Mouse (Mus musculus) brain, embryonic 14.5 days (tissue): ENCODE results near the gene Abhd2. TPM values are rescaled to one million over a fixed set of nuclear protein-coding genes. Genes with fewer than 3 reads are reported as not detected.

Experiments used
- DNase-seq: peaks from one replicate; pipeline ENCODE4 v3.0.0-alpha.2; 2011; ENCODE audit warnings: low read depth
- CTCF ChIP-seq: fragments of 200-500 bp; IDR thresholded peaks from 2 replicates; pipeline ENCODE4 v1.5.1; 2012; ENCODE audit warnings: inconsistent platforms, mild to moderate bottlenecking, moderate library complexity, borderline replicate concordance; ENCODE audit not compliant: insufficient read depth, insufficient read length; ENCODE audit errors: extremely low read depth
- POLR2A ChIP-seq: fragments of 200-500 bp; IDR thresholded peaks from 2 replicates; pipeline ENCODE4 v1.6.1; 2012; ENCODE audit warnings: mild to moderate bottlenecking, inconsistent platforms, borderline replicate concordance; ENCODE audit not compliant: poor library complexity, insufficient read depth, insufficient read length, severe bottlenecking; ENCODE audit errors: extremely low read depth
- polyA plus RNA-seq: library from polyadenylated mRNA; depleted of rRNA; stranded (reverse); fragments of >200 nt; gene quantifications from 2 replicates; pipeline ENCODE4 v1.2.3, GENCODE M21; 2012

Abhd2 gene
- polyA plus RNA-seq, 1 experiment = 28.7 TPM

DNA sequence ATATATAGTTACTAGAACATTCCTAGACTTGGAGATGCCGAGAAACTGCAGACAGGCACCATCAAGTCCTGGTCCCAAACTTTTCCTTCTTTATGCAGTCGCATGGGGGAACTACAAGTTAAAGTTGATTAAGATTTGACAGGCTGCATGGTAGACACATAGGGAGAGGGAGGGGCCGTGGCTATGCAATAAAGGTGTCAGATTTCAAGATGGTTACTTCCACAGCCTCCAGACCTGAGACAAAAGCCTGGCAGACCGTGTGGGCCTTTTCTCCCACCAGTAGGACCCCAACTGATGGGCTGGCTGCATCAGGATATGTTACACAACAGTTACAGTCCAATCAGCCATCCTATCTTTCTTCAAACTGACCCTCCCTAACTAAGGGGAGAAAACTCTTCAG lies 96.4 kb downstream of the Abhd2 start:
- no peak for TF ChIP-seq CTCF
- no peak for TF ChIP-seq POLR2A
- DNase-seq = no peak

DNA sequence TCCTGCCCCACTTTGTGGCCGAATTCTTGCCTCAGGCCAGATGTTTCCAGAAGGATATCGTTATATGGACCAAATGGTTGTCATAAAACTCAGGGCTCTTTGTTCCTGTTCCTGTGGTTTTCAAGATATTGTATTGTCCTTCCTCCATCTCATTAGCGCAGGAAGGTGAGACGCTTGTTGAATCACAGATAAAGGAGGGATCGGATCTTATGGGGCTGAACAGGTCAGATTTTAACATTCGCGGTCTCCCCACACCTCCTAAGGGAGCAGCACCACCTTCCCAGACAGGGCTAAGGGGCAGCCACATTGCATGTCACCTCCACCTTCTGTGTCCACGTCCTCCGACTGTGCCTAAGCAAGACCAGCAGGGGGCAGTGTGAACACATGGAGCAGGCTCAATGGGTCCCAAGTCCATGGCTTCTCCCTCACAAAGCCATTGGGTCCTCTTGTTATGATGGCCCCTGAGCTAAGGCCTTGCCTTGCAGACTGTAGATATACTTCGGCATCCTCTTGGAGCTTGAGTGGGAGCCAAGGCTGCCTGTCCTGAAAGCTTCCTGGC lies 98.4 kb downstream of the Abhd2 start:
- DNase-seq = peak; percentile 79
- TF ChIP-seq POLR2A (no peak), CTCF (peak; percentile 93)

- no peak for DNase-seq
- TF ChIP-seq CTCF = no peak
- TF ChIP-seq POLR2A = no peak
Measured at GRCm38 (mm10) chr7:79374017-79374416, 101.0 kb downstream of the Abhd2 start.

DNA sequence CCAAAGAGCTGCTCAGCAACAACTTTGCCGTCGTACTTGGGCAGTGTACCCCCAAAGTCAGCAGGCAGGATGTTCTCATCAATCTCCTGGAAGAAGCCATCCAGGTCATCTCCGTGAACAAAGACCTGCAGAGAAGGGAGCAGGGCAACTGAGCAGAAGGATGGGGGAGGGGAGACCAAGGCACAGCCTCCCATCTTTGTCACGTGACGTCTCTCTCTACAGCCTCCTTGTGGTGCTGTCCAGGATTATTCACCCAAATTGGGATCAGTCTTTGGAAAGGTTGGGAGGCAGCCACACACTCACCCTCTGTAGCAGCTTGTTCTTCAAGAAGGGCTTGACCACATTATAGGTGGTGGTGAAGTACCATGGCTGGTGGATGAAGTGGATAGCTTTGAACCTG lies 102.6 kb downstream of the Abhd2 start:
- no peak for DNase-seq
- TF ChIP-seq CTCF (no peak), POLR2A (no peak)

- TF ChIP-seq CTCF (no peak), POLR2A (no peak)
Measured at GRCm38 (mm10) chr7:79376516-79377275, 103.7 kb downstream of the Abhd2 start.

GRCm38 (mm10) chr7:79386422-79387133 lies 113.6 kb downstream of the Abhd2 start, which contains the start of gene Rlbp1:
TSS of gene Rlbp1 (minus strand) at chr7:79387048.
- DNase-seq = peak; percentile 92
- TF ChIP-seq CTCF (no peak), POLR2A (no peak)

More at GRCm38 (mm10) chr7:79376516-79377275, 103.7 kb downstream of the Abhd2 start:
- no peak for DNase-seq

DNA sequence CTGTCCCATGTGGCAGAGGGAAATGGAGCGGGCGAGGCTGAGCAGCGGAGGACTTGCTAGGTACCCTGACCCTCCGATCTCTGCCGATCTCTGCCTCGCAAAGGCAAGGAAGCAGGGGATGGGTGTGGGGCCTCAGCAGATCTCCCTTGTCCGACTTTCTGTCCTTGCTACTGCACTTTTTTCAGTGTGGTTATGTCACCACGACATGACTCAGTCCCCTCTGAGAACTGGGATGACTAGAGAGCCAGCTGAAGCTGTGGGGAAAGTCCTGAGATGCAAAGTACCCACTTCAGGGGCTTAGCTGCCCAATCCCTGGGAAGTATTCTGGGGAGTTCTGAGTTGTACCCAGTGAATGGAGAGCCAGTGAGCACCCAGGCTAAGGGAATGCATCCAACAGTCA lies 114.1 kb downstream of the Abhd2 start:
- no peak for DNase-seq

GRCm38 (mm10) chr7:79387991-79388390 lies 115.0 kb downstream of the Abhd2 start:
- no peak for DNase-seq
- TF ChIP-seq CTCF (no peak), POLR2A (no peak)

More for the DNA sequence above, 114.1 kb downstream of the Abhd2 start:
- TF ChIP-seq CTCF = no peak
- no peak for TF ChIP-seq POLR2A

GRCm38 (mm10) chr7:79388671-79389206 lies 115.7 kb downstream of the Abhd2 start:
- TF ChIP-seq CTCF = no peak
- TF ChIP-seq POLR2A = no peak
- DNase-seq = peak; percentile 55

DNA sequence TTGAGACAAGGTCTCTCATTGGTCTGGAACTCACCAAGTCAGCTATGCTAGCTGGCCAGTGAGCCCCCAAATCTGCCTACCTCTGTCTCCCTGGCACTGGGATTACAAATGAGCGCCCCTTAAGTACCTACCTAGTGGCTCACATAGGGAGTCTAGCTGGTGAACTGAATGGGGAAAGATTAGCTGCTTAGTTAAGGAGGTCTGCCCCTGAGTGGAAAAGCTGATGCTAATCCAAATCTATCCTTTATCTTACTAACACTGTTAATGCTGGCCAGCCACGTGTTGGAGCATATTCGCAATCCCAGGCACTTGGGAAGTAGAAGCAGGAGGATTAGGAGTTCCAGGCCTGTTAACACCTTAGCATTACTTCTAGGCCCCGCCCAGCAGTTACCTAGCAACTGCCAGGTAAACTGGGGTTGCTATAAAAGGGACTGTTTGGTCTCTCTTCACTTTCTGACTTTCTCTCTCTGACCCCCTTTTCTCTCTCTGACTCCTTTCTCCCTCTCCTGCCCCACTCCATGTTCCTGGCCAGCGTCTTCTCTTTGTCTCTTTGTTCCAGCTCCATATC lies 117.2 kb downstream of the Abhd2 start:
- DNase-seq = no peak
- TF ChIP-seq CTCF = no peak
- no peak for TF ChIP-seq POLR2A

- DNase-seq = no peak
- TF ChIP-seq POLR2A (no peak), CTCF (no peak)
Measured at GRCm38 (mm10) chr7:79391471-79391870, 118.5 kb downstream of the Abhd2 start.
